Mouse (Mus musculus) ES-E14 (cell line): ENCODE measurements at regions not wholly inside any gene's neighbourhood (a gene's known extent, or its start where the extent isn't known, plus 50 kb on each side); places are given as distances from the start of the nearest gene placed in this dataset.

Experiments
- HCFC1 ChIP-seq: IDR thresholded peaks from 2 replicates; pipeline ENCODE4 v1.6.1; 2012; ENCODE audit warnings: low read length, inconsistent platforms, borderline replicate concordance; ENCODE audit not compliant: insufficient read depth
- ZNF384 ChIP-seq: IDR thresholded peaks from 2 replicates; pipeline ENCODE4 v1.6.1; 2012; ENCODE audit warnings: low read depth, low read length, inconsistent platforms

DNA sequence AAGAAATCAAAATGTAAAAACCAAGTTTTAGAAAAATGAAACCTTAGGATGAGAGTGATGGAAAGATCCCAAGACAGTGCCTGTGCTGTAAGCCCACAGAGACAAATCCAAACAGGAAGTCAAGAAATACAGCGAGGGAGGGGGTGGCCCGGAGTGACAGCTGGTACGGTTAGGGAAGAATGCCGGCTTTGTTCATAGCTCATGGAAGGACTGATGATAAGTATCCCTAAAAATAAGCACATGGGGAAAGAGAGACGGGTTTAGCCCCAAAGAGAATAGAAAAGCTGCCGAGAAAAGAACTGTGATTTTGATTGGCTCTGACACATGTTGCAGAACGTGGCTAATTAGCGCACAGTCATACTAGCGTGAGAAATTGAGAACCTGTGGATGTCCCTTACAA, 382.6 kb downstream of the Cd83 start:
- no peak for TF ChIP-seq ZNF384
- TF ChIP-seq HCFC1, result no peak
